Mouse (Mus musculus) left cerebral cortex, postnatal 36 days (tissue): Measurements from ENCODE around the gene Bach2. TPM values are rescaled to one million over a fixed set of nuclear protein-coding genes. Genes with fewer than 3 reads are reported as not detected.
A peak's percentile ranks its signal among the peaks of the same experiment; 100 is the strongest.

Experiments used
- DNase-seq, 2 experiments: peaks; one replicate each; pipeline ENCODE4 v3.0.0; 2021 to 2022; ENCODE audit warnings: low spot score in 2 of 2, mixed read lengths in 1 of 2
- intact Hi-C: fragments of 180-260 bp; cut with DNase I; formaldehyde crosslinking; loops from one replicate; pipeline ENCODE4 v1.15.1; 2025
- total RNA-seq, 2 experiments: library from RNA; stranded (reverse); gene quantifications; 2 replicates each; pipeline ENCODE4 v1.2.3; 2021

Bach2 gene
- total RNA-seq, 2 experiments from 2014 or later, result 12.6 to 16.0 TPM

GRCm38 (mm10) chr4:32602660-32603059 lies 364.1 kb downstream of the Bach2 start, which contains the start of gene Gja10:
Gene Gja10, minus strand, starts transcription at chr4:32602760.
- intact Hi-C loops, result no loop called here
- no peak for DNase-seq

DNA sequence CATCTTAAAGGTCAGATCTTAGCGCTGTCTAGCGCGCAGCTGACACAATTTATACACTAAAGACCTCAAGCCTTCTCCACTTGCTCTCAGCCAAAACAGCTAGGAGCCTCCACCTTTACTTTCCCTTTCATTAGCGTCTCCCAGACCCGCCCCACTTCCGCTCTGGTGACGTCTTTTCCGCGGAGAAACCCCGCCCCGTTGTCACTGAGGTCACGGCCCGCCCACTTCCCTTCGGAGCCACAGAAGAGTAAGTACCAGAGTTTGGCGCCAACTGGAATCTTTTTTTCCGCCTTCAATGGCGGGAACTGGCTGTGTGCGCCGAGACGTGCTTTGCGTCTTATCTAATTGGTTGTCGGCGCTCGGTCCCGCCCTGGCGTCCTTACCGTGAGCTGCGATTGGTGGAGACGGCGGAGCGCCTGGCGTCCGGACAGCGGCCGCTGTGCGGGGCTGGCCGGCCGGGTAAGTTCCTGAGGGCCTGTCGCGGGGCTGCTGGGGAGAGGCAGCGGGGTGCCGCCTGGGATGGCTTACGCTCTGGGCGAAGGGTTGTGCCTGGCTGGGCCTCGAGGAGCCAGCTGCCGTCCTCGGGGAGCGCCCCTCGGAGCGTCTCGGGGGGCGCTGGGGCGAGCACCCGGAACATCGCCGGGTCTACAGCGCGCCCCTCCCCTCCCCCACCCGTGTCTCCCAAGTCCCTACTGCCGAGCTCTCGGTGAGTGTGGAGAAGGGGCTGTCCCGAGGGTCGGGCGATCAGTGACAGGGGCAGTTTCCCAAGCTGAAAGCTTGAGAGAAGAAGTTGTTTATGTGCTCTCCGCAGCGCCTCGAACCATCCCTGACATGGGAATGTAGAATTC lies 376.7 kb downstream of the Bach2 start, which contains the start of gene Casp8ap2:
Casp8ap2 (plus strand) TSS at position 418 of the 848 bp plus-strand sequence.
- peak; percentile 99 for DNase-seq
- intact Hi-C loops, result no loop called here

DNA sequence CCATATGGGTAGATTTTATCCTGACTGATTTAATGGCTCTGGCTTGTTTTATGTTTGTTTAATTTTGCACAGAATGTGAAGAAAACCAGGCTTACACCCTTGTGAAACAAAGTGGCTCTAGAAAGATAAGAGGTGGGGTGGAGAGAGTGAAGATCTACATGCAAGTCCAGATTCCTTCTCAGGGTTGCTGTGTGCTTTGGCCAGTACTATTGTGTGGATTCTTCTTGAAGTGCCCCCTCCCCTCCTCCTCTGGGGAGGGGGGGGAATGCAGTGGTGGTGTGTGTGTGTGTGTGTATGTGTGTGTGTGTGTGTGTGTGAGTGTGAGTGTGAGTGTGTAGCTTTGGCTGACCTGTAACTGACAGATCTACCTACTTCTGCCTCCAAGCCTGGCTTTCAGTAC lies 383.0 kb downstream of the Bach2 start:
- intact Hi-C loops, result no loop called here
- DNase-seq, result no peak
